8 mouse cellular contexts compared by ENCODE assay signal in the genomic region with DNA sequence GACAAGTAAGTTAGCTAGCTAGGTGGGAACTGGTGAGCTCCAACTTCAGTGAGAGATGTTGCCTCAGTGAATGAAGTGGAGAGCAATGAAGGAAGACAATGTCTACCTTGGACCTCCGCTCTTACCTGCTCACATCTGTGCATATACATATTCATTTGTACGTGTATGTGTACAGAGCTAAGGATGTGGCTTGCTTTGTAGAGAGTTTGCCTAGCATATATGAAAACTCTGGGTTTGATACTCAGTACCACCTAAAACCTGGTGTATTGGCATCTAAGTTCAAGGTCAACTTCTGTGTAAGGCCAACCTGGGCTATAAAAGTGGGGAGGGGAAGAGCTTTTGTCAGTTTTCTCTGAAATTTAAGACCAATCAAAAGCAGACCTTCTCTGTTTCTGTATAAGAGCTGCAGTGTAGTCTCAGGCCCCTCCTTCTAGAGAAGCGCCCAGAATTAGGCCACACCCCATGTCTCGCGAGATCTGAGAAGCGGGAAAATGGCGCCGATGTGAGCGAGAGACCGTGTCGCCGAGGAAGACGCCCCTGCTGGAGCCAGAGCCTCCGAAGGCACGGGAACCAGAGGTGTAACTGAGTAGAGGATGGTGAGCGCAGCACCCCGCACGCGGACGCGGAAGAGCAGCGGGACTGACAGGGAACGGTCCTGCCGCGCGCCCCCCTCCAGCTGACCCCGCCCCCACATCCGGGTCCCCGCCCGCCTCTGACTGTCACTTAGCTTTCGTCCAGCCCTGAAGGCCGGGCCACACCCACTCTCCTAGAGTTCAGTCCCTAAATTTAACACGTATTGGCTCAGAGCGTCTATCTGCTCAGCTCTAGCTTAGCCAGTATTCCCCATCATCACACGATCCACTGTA. TPM values are rescaled to one million over a fixed set of nuclear protein-coding genes. Genes with fewer than 3 reads are reported as not detected.
A peak's percentile ranks its signal among the peaks of the same experiment; 100 is the strongest.
DNase-seq lines count a peak whose midpoint lies in the region; ATAC-seq and TF ChIP-seq lines count a peak whose summit lies in the region.

Gene Zfp414, plus strand, starts transcription at position 470 of the 866 bp plus-strand sequence.

- peaks cover 21% of the 10 kb centered on the region for H3K4me1 ChIP-seq in hindbrain, embryonic 14.5 days (replicated peaks; ENCODE audit: control insufficient read depth, insufficient read depth, low read length)

- no peaks in the 10 kb centered on the region for H3K9me3 ChIP-seq in hindbrain, embryonic 14.5 days (ENCODE audit: control insufficient read depth, low read length)

- peak within 1 kb of the TSS; percentile 77 for H3K9ac ChIP-seq in hindbrain, embryonic 14.5 days

- H3K27ac ChIP-seq in hindbrain, embryonic 14.5 days: peak within 1 kb of the TSS; percentile 94

- CTCF ChIA-PET in Patski (lab: Charles Lee): interaction anchor here (0.8 to 1.1 kb wide), 2 partner anchors 9 to 90 kb away, joined by 4 read pairs; partner anchors contain the start of gene Pram1

- no peak for TF ChIP-seq CTCF in Patski (IDR thresholded peaks at IDR 0.05)

- in situ Hi-C loops in Patski (cut with MboI; ENCODE audit: low pct_unique_long_range_greater_than_20kb): no loop called here

- peak within 1 kb of the TSS; percentile 89 for H3K4me2 ChIP-seq in hindbrain, embryonic 14.5 days (replicated peaks)

- POLR2A ChIA-PET in Patski (lab: Charles Lee): interaction anchor here (0.6 to 1.1 kb wide), 4 partner anchors 57 to 183 kb away, joined by 4 to 7 read pairs (median 4); no protein-coding TSS in a partner anchor

- 2% methylated on average over 34 of the region's 35 CpGs for WGBS in hindbrain, embryonic 14.5 days

- peak; percentile 37 for DNase-seq in Patski (ENCODE audit: low read depth, low spot score)
- peak; percentile 92 to 93 for DNase-seq in cerebellum, postnatal 14 days
- DNase-seq in frontal cortex, postnatal 25 days (ENCODE audit: low spot score in 2 of 2): peak; percentile 75 to 86
- DNase-seq in hindbrain, embryonic 14.5 days (ENCODE audit: low spot score): peak; percentile 96
- peak; percentile 87 to 88 for DNase-seq in layer of hippocampus, postnatal 36 days
- peak; percentile 97 for DNase-seq in lung, postnatal 36 days
- peak; percentile 97 for DNase-seq in retina, postnatal 1 day
- peak; percentile 85 to 88 for DNase-seq in urinary bladder, adult 18-20 months (ENCODE audit: low spot score in 2 of 2)

- H3K27me3 ChIP-seq in Patski: no peaks in the 10 kb centered on the region
- H3K27me3 ChIP-seq in hindbrain, embryonic 14.5 days (ENCODE audit: control insufficient read depth, insufficient read depth, low read length): no peaks in the 10 kb centered on the region

- H3K36me3 ChIP-seq in hindbrain, embryonic 14.5 days (replicated peaks; ENCODE audit: control insufficient read depth, insufficient read depth): peaks cover 24% of the 10 kb centered on the region

- ATAC-seq in Patski: peak; percentile 88
- peak; percentile 95 for ATAC-seq in hindbrain, embryonic 14.5 days (ENCODE audit: low FRiP score)

- H3K4me3 ChIP-seq in hindbrain, embryonic 14.5 days (replicated peaks; ENCODE audit: low read length): peak within 1 kb of the TSS; percentile 55

RNA-seq across cellular contexts. Expression of gene Zfp414, which starts in this region (rescaled TPM):
- polyA plus RNA-seq in Patski (2021): 33.0 TPM
- polyA plus RNA-seq in hindbrain, embryonic 14.5 days (2014; fragmentation: Nextera tagmentation; extraction: Ambion mirVana): 81.3 and 85.9 TPM in 2 replicates
- total RNA-seq in layer of hippocampus, postnatal 36 days (2021): 10 to 100 TPM; 46.2 to 46.7 TPM

Comparison
In these comparisons a context has a peak if more than half of its experiments do, and no peak if none do; other contexts are left out.
1. Peak in every context shown above with its lines: DNase-seq, ATAC-seq, H3K4me3 ChIP-seq and H3K27ac ChIP-seq.
2. DNase-seq: peak in every context shown above with its lines; median percentile 97 in lung, postnatal 36 days; 97 in retina, postnatal 1 day; 96 in hindbrain, embryonic 14.5 days; 92 in cerebellum, postnatal 14 days; 88 in layer of hippocampus, postnatal 36 days; 86 in urinary bladder, adult 18-20 months; 80 in frontal cortex, postnatal 25 days; 37 in Patski.